Mouse (Mus musculus) spleen, postnatal 0 days (tissue): ENCODE results near the gene Gfap. TPM values are rescaled to one million over a fixed set of nuclear protein-coding genes. Genes with fewer than 3 reads are reported as not detected.

Experiments
- polyA plus RNA-seq: library from polyadenylated mRNA; unstranded; fragments of >200 nt; fragmentation: Nextera tagmentation; extraction: Ambion mirVana; gene quantifications from 2 replicates; pipeline ENCODE4 v1.2.1, GENCODE M21; 2015

Gfap gene
- polyA plus RNA-seq, result 8.5 and 9.8 TPM in 2 replicates

DNA sequence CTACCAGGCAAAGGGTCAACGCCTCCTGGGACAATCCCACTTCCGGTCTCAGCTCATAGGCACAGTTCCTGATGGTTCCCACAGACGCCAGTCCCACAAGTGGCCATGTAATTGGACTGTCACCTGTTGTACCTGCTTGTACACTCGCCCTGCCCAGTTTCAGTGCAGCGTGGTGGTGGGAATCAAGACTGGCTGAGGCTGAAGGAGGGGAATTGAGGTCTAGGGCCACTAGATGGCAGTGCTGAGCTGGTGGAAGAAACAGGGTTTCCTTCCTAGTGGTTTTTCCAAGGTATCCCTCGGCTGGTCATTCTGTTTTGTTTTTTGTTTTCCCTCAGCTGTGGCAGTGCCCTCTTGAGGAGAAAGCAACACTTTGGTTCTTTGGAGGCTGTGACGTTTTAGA lies at the start of gene Gfap:
TSS of gene Gfap (minus strand) at position 150 of the 400 bp plus-strand sequence.

DNA sequence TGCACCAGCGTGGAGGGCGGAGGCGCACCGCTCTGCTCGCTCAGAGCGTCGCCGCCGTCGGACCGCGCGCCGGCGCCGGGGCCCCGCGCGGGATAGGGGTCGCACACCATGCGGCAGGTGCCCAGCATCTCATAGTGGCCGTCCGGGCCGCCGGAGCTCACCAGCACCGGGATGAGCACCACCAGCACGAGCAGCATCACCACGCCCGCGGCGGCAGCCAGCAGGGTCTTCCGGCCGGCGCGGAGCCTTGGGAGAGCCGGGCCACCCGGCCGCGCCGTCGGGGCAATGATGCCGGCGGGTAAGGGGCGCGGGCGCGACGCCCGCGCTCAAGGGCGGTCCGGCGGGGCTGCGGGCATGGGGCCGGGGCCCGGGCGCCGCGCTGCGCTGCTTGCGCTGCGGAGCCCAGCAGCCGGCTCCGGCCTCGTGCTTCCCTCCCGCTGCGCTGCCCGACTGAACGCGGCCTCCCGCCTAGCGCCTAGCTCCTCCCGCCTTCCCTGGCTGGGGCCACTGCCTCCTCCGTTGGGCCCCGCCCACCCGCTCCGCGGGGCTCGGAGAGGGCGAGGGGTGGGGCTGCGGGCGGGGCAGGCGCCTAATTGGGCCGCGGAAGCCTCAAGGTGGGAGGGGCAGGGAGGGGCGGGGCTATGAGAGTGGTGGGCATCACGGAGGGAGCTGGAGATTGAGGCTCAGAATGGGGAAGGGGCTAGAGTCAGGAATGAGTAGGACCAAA lies 45.7 kb upstream of the Gfap start, which contains the start of gene C1ql1:
TSS of gene C1ql1 (minus strand) at position 424 of the 727 bp plus-strand sequence.

DNA sequence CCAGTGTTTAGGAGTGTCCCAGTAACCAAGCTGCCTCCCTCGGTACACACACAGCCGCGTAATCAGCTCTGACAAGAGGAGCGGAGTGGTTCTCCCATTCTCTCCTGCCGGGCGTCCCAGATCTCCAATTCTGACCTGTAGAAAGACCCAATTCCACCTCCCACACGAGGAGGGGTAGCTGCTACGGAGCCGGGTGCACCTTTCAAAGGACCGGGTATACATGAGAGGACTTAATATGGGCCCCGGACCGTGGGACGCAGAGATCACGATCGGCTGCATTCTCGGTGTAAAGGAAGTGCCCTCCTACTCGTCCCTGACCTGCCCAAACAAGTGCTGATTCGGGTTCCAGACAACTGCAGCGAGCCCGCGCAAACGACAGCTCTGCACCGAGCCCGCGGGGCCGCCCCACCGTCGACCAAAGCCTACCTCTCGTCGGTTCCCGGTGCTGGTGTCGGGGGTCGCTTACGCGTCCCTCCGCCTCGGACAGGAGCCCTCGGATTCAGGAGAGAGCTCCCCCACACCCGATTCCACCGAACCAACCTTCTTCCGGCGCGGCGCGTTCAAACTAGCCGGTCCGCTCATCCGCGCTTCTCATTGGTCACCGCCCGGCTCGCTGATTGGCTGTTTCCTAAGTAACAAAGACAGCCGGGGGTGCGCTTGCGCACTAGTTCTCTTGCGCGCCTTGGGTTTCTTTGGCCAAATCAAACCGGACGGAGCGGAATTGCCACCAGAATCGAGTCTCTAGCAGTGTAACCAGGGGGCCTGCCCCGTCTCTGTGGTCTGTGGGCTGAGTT lies 24.0 kb upstream of the Gfap start, which contains the start of gene Kif18b:
TSS of gene Kif18b (minus strand) at position 568 of the 794 bp plus-strand sequence.

DNA sequence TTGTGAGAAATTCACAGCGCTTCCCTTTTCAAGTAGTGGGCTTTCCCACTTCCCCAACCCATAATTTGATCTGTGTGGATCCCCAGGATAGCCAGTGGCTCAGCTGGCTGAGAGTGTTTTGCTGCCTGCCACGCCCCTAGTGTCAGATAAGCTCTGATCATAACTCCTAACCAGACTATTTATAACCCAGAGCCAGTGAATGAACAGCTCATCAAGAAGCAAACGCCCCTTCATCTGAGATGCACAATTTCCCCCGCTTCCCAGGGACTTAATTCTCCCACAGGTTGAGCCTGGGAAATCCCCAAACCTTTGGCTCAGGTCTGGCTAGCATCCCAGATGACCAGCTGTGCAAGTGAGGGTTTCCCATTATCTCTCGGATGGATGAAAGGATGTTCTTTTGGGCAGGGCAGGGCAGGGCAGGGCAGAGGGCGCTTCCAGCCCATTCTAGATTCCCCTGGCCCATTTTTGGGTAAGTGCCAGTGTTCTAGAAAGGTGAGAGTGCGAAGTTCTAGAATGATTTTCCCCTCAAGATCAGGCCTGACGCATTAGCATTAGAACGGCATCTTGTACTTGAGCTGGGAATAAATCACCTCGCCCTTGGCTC lies 16.0 kb downstream of the Gfap start, which contains the start of gene Fam187a:
TSS of gene Fam187a (plus strand) at position 554 of the 604 bp plus-strand sequence.

DNA sequence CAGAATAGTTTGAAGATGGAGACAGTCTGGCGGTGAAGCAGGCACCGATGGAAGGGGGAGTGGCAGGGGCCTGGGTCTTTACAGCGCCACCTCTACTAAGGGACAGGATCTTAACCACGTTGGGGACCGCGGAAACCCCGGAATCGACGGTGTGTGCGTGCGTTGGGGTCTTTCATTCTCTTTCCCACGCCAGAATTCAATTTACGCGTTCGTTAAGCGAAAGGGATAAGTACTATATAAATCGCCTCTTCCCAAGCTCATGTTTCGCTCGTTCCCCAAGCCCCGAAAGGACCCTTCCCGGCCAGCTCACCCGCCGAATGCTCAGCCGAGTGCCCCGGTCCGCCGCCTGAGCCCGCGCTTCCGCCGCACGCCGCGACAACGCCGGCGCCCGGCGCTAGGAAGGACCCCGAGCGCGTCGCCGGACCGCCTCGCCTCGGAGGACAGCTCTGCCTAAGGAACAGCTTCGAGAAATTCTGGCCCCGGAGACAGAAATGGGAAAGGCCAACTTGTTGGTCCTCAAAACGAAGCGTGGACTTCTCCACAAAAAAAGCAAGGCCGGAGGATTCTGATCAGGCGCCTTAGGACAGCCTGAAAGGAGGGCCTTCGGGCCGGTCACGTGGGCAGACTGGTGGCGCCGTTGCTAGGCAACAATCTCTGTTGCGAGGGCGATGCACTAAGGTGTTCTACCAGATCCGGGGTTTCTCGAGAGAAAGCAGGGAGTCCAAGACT lies 20.0 kb downstream of the Gfap start, which contains the start of the genes Eftud2 and Ccdc103:
TSS of gene Eftud2 (minus strand) at position 401 of the 729 bp plus-strand sequence.
TSS of gene Ccdc103 (plus strand) at position 620 of the 729 bp plus-strand sequence.

Other genes with a start within 250 kb of the Gfap start
- gene Meioc, start 237.2 kb downstream of the Gfap start, polyA plus RNA-seq, result 0.07 TPM in 1 of 2 replicates, not detected in the other
- 14.4 and 16.5 TPM in 2 replicates for gene Ccdc43, start 203.1 kb downstream of the Gfap start, polyA plus RNA-seq
- gene Adam11, start 139.5 kb downstream of the Gfap start, polyA plus RNA-seq, result 0.82 and 1.2 TPM in 2 replicates
- gene Gjc1, start 81.2 kb downstream of the Gfap start, polyA plus RNA-seq, result 7.1 and 9.2 TPM in 2 replicates
- 0.29 TPM in 1 of 2 replicates, not detected in the other for gene Higd1b, start 65.1 kb downstream of the Gfap start, polyA plus RNA-seq
- 110 and 121 TPM in 2 replicates for gene Eftud2, start 19.9 kb downstream of the Gfap start, polyA plus RNA-seq
- 0.69 and 0.77 TPM in 2 replicates for gene Ccdc103, start 19.7 kb downstream of the Gfap start, polyA plus RNA-seq
- not detected in 2 replicates for gene Fam187a, start 15.7 kb downstream of the Gfap start, polyA plus RNA-seq
- 7.1 and 9.6 TPM in 2 replicates for gene Kif18b, start 24.2 kb upstream of the Gfap start, polyA plus RNA-seq
- gene C1ql1, start 45.8 kb upstream of the Gfap start, polyA plus RNA-seq, result 0.08 and 0.28 TPM in 2 replicates
- gene Nmt1, start 127.3 kb upstream of the Gfap start, polyA plus RNA-seq, result 53.0 and 56.6 TPM in 2 replicates
- 20.9 and 27.5 TPM in 2 replicates for gene Dcakd, start 127.4 kb upstream of the Gfap start, polyA plus RNA-seq
- gene Plcd3, start 200.7 kb upstream of the Gfap start, polyA plus RNA-seq, result 0.82 and 1.1 TPM in 2 replicates
- 30.9 and 34.6 TPM in 2 replicates for gene Acbd4, start 200.8 kb upstream of the Gfap start, polyA plus RNA-seq
- 3.3 and 4.2 TPM in 2 replicates for gene Hexim1, start 215.3 kb upstream of the Gfap start, polyA plus RNA-seq
- 8.2 and 8.6 TPM in 2 replicates for gene Hexim2, start 231.5 kb upstream of the Gfap start, polyA plus RNA-seq